Mouse (Mus musculus): Measurements from ENCODE around the gene Zpr1. TPM values are rescaled to one million over a fixed set of nuclear protein-coding genes. Genes with fewer than 3 reads are reported as not detected.

The Zpr1 gene
- polyA plus RNA-seq, 1 experiment from 2014 or later, result 37.5 TPM

- WGBS (ENCODE audit: missing documents), result 40% methylated on average over 21 of the region's 24 CpGs
- H3K36me3 ChIP-seq (ENCODE audit: inconsistent target), result no peaks in the 10 kb centered on the region
- no peak overlapping the region for H3K4me3 ChIP-seq (ENCODE audit: inconsistent target)
- no peaks in the 10 kb centered on the region for H3K79me2 ChIP-seq (ENCODE audit: inconsistent target)
- H3K27ac ChIP-seq, result no peak overlapping the region
Observed at GRCm38 (mm10) chr9:46329801-46330585, 57.1 kb downstream of the Zpr1 start.

- WGBS (ENCODE audit: missing documents), result 66% methylated on average over 6 of the region's 6 CpGs
- H3K36me3 ChIP-seq (ENCODE audit: inconsistent target), result no peaks in the 10 kb centered on the region
- H3K27ac ChIP-seq, result no peak overlapping the region
- no peaks in the 10 kb centered on the region for H3K79me2 ChIP-seq (ENCODE audit: inconsistent target)
- no peak overlapping the region for H3K4me3 ChIP-seq (ENCODE audit: inconsistent target)
Observed at GRCm38 (mm10) chr9:46330586-46330895, 57.7 kb downstream of the Zpr1 start.

GRCm38 (mm10) chr9:46331301-46331700 is 58.4 kb downstream of the Zpr1 start:
- H3K36me3 ChIP-seq (ENCODE audit: inconsistent target), result no peaks in the 10 kb centered on the region
- WGBS (ENCODE audit: missing documents), result 88% methylated on average over 1 of the region's 1 CpGs
- no peak overlapping the region for H3K4me3 ChIP-seq (ENCODE audit: inconsistent target)
- H3K79me2 ChIP-seq (ENCODE audit: inconsistent target), result no peaks in the 10 kb centered on the region
- H3K27ac ChIP-seq, result no peak overlapping the region

Other genes with a start within 250 kb of the Zpr1 start
- gene Apoa1, start 44.5 kb upstream of the Zpr1 start, polyA plus RNA-seq (2018), result not detected in 3 replicates
- gene Apoc3, start 37.4 kb upstream of the Zpr1 start, polyA plus RNA-seq (2018), result not detected in 3 replicates
- gene Apoa4, start 32.4 kb upstream of the Zpr1 start, polyA plus RNA-seq (2018), result not detected in 3 replicates
- not detected in 3 replicates for gene Apoa5, start 4.4 kb upstream of the Zpr1 start, polyA plus RNA-seq (2018)
- 9.0 to 26.1 TPM (median 11.5 TPM) in 3 replicates for gene Bud13, start 9.9 kb downstream of the Zpr1 start, polyA plus RNA-seq (2018)
- not detected in 3 replicates for gene 4931429L15Rik, start 46.9 kb downstream of the Zpr1 start, polyA plus RNA-seq (2018)